Mouse (Mus musculus): Measurements from ENCODE around the gene Ugt1a9. TPM values are rescaled to one million over a fixed set of nuclear protein-coding genes. Genes with fewer than 3 reads are reported as not detected.
A peak's percentile ranks its signal among the peaks of the same experiment; 100 is the strongest.

Gene Ugt1a9
- polyA plus RNA-seq, 1 experiment from 2014 or later: not detected

GRCm38 (mm10) chr1:88234646-88235045 is 164.0 kb downstream of the Ugt1a9 start:
- Histone ChIP-seq H3K27ac (replicated peaks) (no peak overlapping the region), H3K9me3 (peaks cover 97% of the 10 kb centered on the region), H3K9ac (replicated peaks) (no peak overlapping the region), H3K36me3 (no peaks in the 10 kb centered on the region), H3K4me3 (no peak overlapping the region), H3K4me2 (replicated peaks) (no peak overlapping the region), H3K4me1 (no peaks in the 10 kb centered on the region), H3K27me3 (no peaks in the 10 kb centered on the region)
- WGBS: 43% methylated on average over 5 of the region's 5 CpGs
- no peak for ATAC-seq (ENCODE audit: low FRiP score, low read depth)

DNA sequence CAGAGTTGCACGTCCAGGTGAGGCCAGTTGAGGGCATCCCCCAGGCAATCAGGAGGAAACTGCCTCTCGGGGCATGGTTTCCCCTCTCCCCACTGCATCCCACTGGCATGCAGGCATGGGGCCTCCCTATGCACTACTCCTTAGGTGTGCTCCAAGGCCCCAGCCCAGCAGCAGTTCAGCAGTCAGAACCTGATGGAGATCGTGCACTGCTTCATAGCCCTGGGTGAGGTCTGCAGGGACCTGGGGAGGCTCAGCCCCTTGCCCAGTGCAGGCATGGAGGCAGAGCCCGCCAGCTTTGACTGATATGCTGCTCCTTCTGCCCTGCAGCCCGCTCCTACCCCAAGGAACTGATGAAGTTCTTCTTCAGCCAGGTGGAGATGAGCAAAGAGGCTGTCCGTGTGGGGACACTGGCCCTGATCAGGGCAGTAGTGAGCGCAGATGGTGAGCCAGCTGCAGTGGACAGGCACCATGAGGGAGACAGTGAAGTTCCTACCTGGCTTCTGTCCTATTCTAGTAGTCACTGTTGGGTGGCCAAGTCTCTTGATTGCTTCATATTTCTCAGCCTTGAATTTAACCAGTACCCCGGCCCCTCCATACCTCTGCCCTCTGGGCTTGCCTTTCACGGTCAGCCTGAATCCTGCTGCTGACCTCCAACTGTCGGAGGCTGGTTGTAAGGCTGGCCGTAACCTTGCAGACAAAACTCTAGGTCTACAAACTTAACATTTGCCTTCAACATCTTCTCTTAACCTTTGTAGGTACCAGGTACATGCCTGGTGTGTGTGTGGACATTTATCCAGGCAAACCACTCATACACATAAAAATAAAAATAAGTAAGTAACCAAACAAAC is 164.7 kb downstream of the Ugt1a9 start:
- H3K27ac ChIP-seq (replicated peaks): no peak overlapping the region
- no peak overlapping the region for H3K4me3 ChIP-seq
- WGBS: 63% methylated on average over 11 of the region's 11 CpGs
- ATAC-seq (ENCODE audit: low FRiP score, low read depth): peak; percentile 6
- H3K9ac ChIP-seq (replicated peaks): no peak overlapping the region
- H3K27me3 ChIP-seq: no peaks in the 10 kb centered on the region
- H3K36me3 ChIP-seq: no peaks in the 10 kb centered on the region
- H3K4me2 ChIP-seq (replicated peaks): no peak overlapping the region
- H3K9me3 ChIP-seq: peaks cover 97% of the 10 kb centered on the region
- H3K4me1 ChIP-seq: no peaks in the 10 kb centered on the region

- ATAC-seq (ENCODE audit: low FRiP score, low read depth): no peak
- H3K27ac ChIP-seq (replicated peaks): no peak overlapping the region
- 62% methylated on average over 4 of the region's 4 CpGs for WGBS
- H3K4me1 ChIP-seq: no peaks in the 10 kb centered on the region
- no peaks in the 10 kb centered on the region for H3K27me3 ChIP-seq
- no peak overlapping the region for H3K9ac ChIP-seq (replicated peaks)
- H3K36me3 ChIP-seq: no peaks in the 10 kb centered on the region
- H3K4me3 ChIP-seq: no peak overlapping the region
- H3K4me2 ChIP-seq (replicated peaks): no peak overlapping the region
- H3K9me3 ChIP-seq: peaks cover 97% of the 10 kb centered on the region
Measured at GRCm38 (mm10) chr1:88235894-88236415, 165.4 kb downstream of the Ugt1a9 start.

GRCm38 (mm10) chr1:88237311-88237710 is 166.7 kb downstream of the Ugt1a9 start:
- Histone ChIP-seq H3K4me3 (no peak overlapping the region), H3K36me3 (no peaks in the 10 kb centered on the region), H3K27me3 (no peaks in the 10 kb centered on the region), H3K4me1 (no peaks in the 10 kb centered on the region), H3K9ac (replicated peaks) (no peak overlapping the region), H3K4me2 (replicated peaks) (no peak overlapping the region), H3K27ac (replicated peaks) (no peak overlapping the region), H3K9me3 (peaks cover 95% of the 10 kb centered on the region)
- no peak for ATAC-seq (ENCODE audit: low FRiP score, low read depth)
- 77% methylated on average over 5 of the region's 5 CpGs for WGBS

DNA sequence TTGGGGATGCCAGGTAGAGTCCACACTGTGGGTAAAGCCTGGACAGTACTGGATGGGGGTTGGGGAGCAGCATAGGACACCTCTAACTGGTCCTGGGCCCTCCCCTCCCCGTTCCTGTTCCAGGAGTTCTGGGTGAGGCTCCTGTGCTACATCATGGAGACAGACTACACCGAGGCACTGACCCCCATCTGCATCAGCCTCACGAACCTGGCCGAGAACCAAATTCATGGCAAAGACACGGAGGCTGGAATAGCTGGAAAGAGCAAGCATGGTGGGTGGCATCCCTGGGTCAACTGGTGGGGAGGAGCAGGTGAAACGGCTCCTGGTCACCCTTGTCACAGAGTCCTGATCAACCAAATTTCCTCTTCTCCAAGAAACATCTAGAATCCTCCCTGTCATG is 168.2 kb downstream of the Ugt1a9 start:
- H3K9ac ChIP-seq (replicated peaks): no peak overlapping the region
- no peak overlapping the region for H3K4me3 ChIP-seq
- no peaks in the 10 kb centered on the region for H3K36me3 ChIP-seq
- ATAC-seq (ENCODE audit: low FRiP score, low read depth): no peak; the same call in 1 of the 2 replicates
- no peaks in the 10 kb centered on the region for H3K27me3 ChIP-seq
- peaks cover 95% of the 10 kb centered on the region for H3K9me3 ChIP-seq
- 75% methylated on average over 6 of the region's 6 CpGs for WGBS
- H3K4me2 ChIP-seq (replicated peaks): no peak overlapping the region
- H3K27ac ChIP-seq (replicated peaks): no peak overlapping the region
- H3K4me1 ChIP-seq: no peaks in the 10 kb centered on the region

DNA sequence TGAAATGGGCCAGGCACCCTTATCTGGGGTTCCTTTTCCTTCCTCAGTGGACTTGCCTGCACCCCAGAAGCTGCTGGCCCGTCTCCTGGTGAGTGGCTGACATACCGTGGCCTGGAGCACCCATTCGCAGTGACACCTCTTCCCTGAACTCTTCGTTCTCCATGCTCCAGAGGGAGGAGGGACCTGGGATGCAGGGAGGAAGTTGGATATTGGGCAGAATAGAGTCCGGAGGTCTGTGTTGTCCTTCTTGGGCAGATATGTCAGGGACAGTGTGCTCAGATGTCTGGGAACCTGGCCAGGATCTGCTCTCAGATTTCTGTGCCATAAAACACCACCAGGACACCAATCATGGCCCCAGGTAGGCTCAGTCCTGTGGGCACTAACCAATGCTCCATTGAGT is 169.5 kb downstream of the Ugt1a9 start:
- Histone ChIP-seq H3K9me3 (peaks cover 95% of the 10 kb centered on the region), H3K36me3 (no peaks in the 10 kb centered on the region), H3K4me3 (no peak overlapping the region), H3K9ac (replicated peaks) (no peak overlapping the region), H3K27me3 (no peaks in the 10 kb centered on the region), H3K4me1 (no peaks in the 10 kb centered on the region), H3K4me2 (replicated peaks) (no peak overlapping the region), H3K27ac (replicated peaks) (no peak overlapping the region)
- ATAC-seq (ENCODE audit: low FRiP score, low read depth): no peak
- WGBS: 74% methylated on average over 5 of the region's 5 CpGs

- H3K27me3 ChIP-seq: no peaks in the 10 kb centered on the region
- 74% methylated on average over 4 of the region's 4 CpGs for WGBS
- H3K27ac ChIP-seq (replicated peaks): no peak overlapping the region
- no peaks in the 10 kb centered on the region for H3K36me3 ChIP-seq
- peak; percentile 10; the same call in 1 of the 2 replicates for ATAC-seq (ENCODE audit: low FRiP score, low read depth)
- peaks cover 95% of the 10 kb centered on the region for H3K9me3 ChIP-seq
- no peak overlapping the region for H3K4me2 ChIP-seq (replicated peaks)
- H3K4me1 ChIP-seq: no peaks in the 10 kb centered on the region
- no peak overlapping the region for H3K4me3 ChIP-seq
- no peak overlapping the region for H3K9ac ChIP-seq (replicated peaks)
Measured at GRCm38 (mm10) chr1:88240579-88240978, 170.0 kb downstream of the Ugt1a9 start.

DNA sequence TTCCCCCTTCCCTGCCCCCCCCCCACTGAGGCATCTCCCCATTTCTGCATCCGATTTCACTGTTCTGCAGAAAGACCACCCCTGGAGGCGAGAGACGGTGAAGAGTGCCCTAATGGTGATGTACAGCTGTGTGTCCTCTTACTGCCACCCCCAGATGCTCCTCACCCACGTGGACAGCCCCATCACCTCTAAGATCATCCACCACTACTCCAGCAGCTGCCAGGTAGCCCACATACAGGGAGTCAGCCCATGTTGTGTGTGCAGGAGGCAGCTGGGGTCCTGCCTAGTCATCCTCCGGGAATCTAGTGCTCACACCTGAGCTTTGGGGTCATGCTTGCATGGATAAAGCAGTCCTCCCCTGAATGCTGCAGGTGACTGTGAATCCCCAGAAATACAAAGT is 173.3 kb downstream of the Ugt1a9 start:
- Histone ChIP-seq H3K36me3 (no peaks in the 10 kb centered on the region), H3K27me3 (no peaks in the 10 kb centered on the region), H3K4me3 (no peak overlapping the region), H3K9me3 (peaks cover 97% of the 10 kb centered on the region), H3K9ac (replicated peaks) (no peak overlapping the region), H3K27ac (replicated peaks) (no peak overlapping the region), H3K4me2 (replicated peaks) (no peak overlapping the region), H3K4me1 (no peaks in the 10 kb centered on the region)
- ATAC-seq (ENCODE audit: low FRiP score, low read depth): no peak
- 64% methylated on average over 5 of the region's 5 CpGs for WGBS

- H3K36me3 ChIP-seq: no peaks in the 10 kb centered on the region
- H3K4me1 ChIP-seq: no peaks in the 10 kb centered on the region
- no peak overlapping the region for H3K4me3 ChIP-seq
- 76% methylated on average over 6 of the region's 6 CpGs for WGBS
- no peak overlapping the region for H3K27ac ChIP-seq (replicated peaks)
- H3K4me2 ChIP-seq (replicated peaks): no peak overlapping the region
- no peak overlapping the region for H3K9ac ChIP-seq (replicated peaks)
- no peak for ATAC-seq (ENCODE audit: low FRiP score, low read depth)
- H3K27me3 ChIP-seq: no peaks in the 10 kb centered on the region
- peaks cover 97% of the 10 kb centered on the region for H3K9me3 ChIP-seq
Measured at GRCm38 (mm10) chr1:88245881-88246280, 175.3 kb downstream of the Ugt1a9 start.

DNA sequence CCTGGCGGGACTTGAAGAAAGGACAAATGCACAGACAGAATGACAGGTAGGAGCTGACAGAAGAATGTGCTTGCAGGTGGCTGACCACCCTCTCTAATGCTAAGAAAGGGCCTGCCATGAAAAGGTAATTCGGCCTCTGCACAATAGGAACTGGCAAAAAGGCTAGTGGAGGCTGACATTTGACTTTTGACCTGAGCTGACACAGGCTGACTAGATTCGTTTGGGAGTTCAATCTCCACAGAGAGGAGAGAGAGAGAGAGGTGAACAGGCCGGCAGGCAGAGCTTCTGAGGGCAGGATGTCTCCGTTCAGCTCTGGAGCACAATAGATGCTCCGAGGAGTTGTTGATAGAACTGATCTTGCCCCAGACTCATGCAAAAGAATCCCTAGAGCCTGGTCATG is 175.8 kb downstream of the Ugt1a9 start:
- ATAC-seq (ENCODE audit: low FRiP score, low read depth): no peak
- H3K9ac ChIP-seq (replicated peaks): no peak overlapping the region
- no peaks in the 10 kb centered on the region for H3K4me1 ChIP-seq
- H3K4me3 ChIP-seq: no peak overlapping the region
- no peak overlapping the region for H3K4me2 ChIP-seq (replicated peaks)
- H3K27ac ChIP-seq (replicated peaks): no peak overlapping the region
- no peaks in the 10 kb centered on the region for H3K27me3 ChIP-seq
- 46% methylated on average over 6 of the region's 6 CpGs for WGBS
- peaks cover 97% of the 10 kb centered on the region for H3K9me3 ChIP-seq
- H3K36me3 ChIP-seq: no peaks in the 10 kb centered on the region

DNA sequence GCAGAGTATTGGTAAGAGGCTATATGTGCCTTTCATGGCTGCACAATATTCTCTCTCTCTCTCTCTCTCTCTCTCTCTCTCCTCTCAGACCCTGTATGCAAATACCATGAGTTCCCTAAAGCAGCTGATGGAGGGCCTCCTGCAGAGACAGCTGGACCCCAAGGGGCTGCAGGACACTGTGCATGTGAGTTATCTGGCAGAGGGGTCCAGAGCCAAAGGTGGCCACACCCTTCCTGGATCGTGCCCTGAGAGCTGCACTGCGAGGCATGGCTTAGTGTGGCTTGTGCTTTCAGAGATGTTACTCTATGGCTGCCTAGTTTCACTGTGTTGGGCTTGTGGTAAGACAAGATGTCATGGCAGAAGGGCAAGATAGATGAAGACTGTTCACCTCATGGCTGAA is 177.1 kb downstream of the Ugt1a9 start:
- peaks cover 96% of the 10 kb centered on the region for H3K9me3 ChIP-seq
- no peak overlapping the region for H3K9ac ChIP-seq (replicated peaks)
- no peaks in the 10 kb centered on the region for H3K27me3 ChIP-seq
- WGBS: 55% methylated on average over 2 of the region's 2 CpGs
- H3K4me2 ChIP-seq (replicated peaks): no peak overlapping the region
- no peaks in the 10 kb centered on the region for H3K36me3 ChIP-seq
- no peak overlapping the region for H3K27ac ChIP-seq (replicated peaks)
- no peaks in the 10 kb centered on the region for H3K4me1 ChIP-seq
- no peak for ATAC-seq (ENCODE audit: low FRiP score, low read depth)
- H3K4me3 ChIP-seq: no peak overlapping the region

DNA sequence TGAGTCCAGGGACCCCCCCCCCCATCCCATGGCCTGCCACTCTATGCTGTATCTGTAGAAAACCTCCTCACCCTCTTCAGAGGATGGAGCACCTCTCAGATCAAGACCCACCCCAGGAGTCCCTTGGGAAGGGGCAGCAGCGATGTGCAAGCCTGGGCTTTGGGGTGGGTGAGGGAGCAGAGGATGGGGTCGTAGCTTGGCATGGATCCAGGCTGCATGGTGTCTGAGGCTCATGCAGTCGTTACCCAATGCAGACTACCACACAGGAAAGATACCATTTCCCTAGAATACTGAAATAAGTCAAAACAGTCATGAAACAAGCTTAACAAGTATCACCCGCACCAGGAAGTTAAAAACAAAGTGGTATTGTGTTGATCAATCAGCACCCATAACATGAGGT is 178.1 kb downstream of the Ugt1a9 start:
- no peak for ATAC-seq (ENCODE audit: low FRiP score, low read depth)
- WGBS: 70% methylated on average over 4 of the region's 4 CpGs

More for the DNA sequence above, 178.1 kb downstream of the Ugt1a9 start:
- Histone ChIP-seq H3K27ac (replicated peaks) (no peak overlapping the region), H3K36me3 (no peaks in the 10 kb centered on the region), H3K4me3 (no peak overlapping the region), H3K4me1 (no peaks in the 10 kb centered on the region), H3K9me3 (peaks cover 96% of the 10 kb centered on the region), H3K4me2 (replicated peaks) (no peak overlapping the region), H3K9ac (replicated peaks) (no peak overlapping the region), H3K27me3 (no peaks in the 10 kb centered on the region)

Measured in midbrain, embryonic 12.5 days (tissue).